Comparison of ENCODE assay signal across 16 mouse cellular contexts in the genomic region with DNA sequence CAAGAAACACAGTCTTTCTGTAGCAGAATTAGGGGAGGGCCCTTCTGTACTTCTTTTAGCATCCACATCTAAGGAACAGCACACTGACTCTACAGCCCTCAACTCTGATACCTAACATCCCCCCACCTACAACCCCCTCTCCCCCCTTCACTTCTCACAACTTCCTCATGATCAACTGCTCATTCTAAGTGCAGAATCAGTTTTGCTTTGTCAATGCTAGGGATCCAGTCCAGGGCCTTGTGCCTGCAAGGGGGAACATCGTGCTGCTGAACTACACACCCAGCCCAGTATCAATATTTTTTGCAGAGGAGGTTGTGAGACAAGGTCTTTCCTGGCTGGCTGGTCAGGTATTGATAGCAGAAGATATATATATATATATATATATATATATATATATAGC. TPM values are rescaled to one million over a fixed set of nuclear protein-coding genes. Genes with fewer than 3 reads are reported as not detected.
DNase-seq lines count a peak whose midpoint lies in the region; ATAC-seq and TF ChIP-seq lines count a peak whose summit lies in the region.
"Had no signal": no experiment of that assay in that cellular context is flagged by ENCODE, and none has a peak within 500 bp of the region (broad histone marks: within the 10 kb centered on the region; RNA-seq: fewer than 3 reads in every experiment).

No protein-coding gene starts in this region.

- intact Hi-C loops in heart, adult 2 months (cut with DNase I) = no loop called here
- intact Hi-C loops in heart, postnatal 10 days (cut with DNase I) = no loop called here

- H3K4me1 ChIP-seq in heart, adult 2 months (ENCODE audit: control insufficient read depth, insufficient read depth, low read length) = peaks cover 14% of the 10 kb centered on the region
- peaks cover 25% of the 10 kb centered on the region for H3K4me1 ChIP-seq in liver, embryonic 11.5 days (replicated peaks; ENCODE audit: control insufficient read depth, insufficient read depth, low read length)
- peaks cover 10% of the 10 kb centered on the region; the same call in 1 of the 2 replicates for H3K4me1 ChIP-seq in liver, postnatal 0 days (ENCODE audit: insufficient read depth)
- peaks cover 42% of the 10 kb centered on the region for H3K4me1 ChIP-seq in heart, postnatal 0 days (ENCODE audit: control insufficient read depth, insufficient read depth)
- peaks cover 19% of the 10 kb centered on the region; the same call in 1 of the 2 replicates for H3K4me1 ChIP-seq in small intestine, adult 2 months (ENCODE audit: control insufficient read depth, insufficient read depth, insufficient read length, low read length)
- H3K4me1 ChIP-seq in hindbrain, embryonic 10.5 days (replicated peaks) = no peaks in the 10 kb centered on the region
- H3K4me1 ChIP-seq: forebrain, embryonic 10.5 days; hindbrain, embryonic 12.5 days; midbrain, embryonic 15.5 days had no signal

- no peaks in the 10 kb centered on the region for H3K27me3 ChIP-seq in heart, adult 2 months (ENCODE audit: control insufficient read depth, insufficient read depth, low read length)
- H3K27me3 ChIP-seq in liver, embryonic 11.5 days (replicated peaks; ENCODE audit: control insufficient read depth, insufficient read depth, low read length) = no peaks in the 10 kb centered on the region
- no peaks in the 10 kb centered on the region for H3K27me3 ChIP-seq in liver, postnatal 0 days (ENCODE audit: insufficient read depth, low read length)
- no peaks in the 10 kb centered on the region for H3K27me3 ChIP-seq in heart, postnatal 0 days (ENCODE audit: control insufficient read depth, insufficient read depth, low read length)
- no peaks in the 10 kb centered on the region for H3K27me3 ChIP-seq in small intestine, adult 2 months (ENCODE audit: control insufficient read depth, insufficient read depth, low read length)
- no peaks in the 10 kb centered on the region for H3K27me3 ChIP-seq in hindbrain, embryonic 10.5 days (ENCODE audit: insufficient read depth, poor library complexity, severe bottlenecking)
- H3K27me3 ChIP-seq: hindbrain, embryonic 12.5 days; midbrain, embryonic 15.5 days had no signal

- no peak for DNase-seq in heart, adult 2 months
- DNase-seq in heart, postnatal 10 days = no peak
- no peak for DNase-seq in liver, embryonic 11.5 days (ENCODE audit: low spot score)
- DNase-seq in liver, postnatal 0 days = no peak
- DNase-seq in heart, postnatal 0 days (ENCODE audit: low spot score) = no peak
- DNase-seq in cerebellum, postnatal 4 days (ENCODE audit: low spot score in 2 of 2) = no peak
- DNase-seq in hindbrain, embryonic 10.5 days (ENCODE audit: low spot score) = no peak
- DNase-seq: adrenal gland, adult 8-10 months; cerebellum, adult 9-11 months; right cerebral cortex, postnatal 4 days had no signal

- peaks cover 4% of the 10 kb centered on the region for H3K79me2 ChIP-seq in heart, adult 2 months (replicated peaks; ENCODE audit: control insufficient read depth, insufficient read depth, low read length)

- no peak for ATAC-seq in liver, embryonic 11.5 days (replicated peaks; ENCODE audit: low FRiP score)
- no peak for ATAC-seq in liver, postnatal 0 days
- ATAC-seq in heart, postnatal 0 days (ENCODE audit: insufficient read depth, low read depth) = no peak
- ATAC-seq: midbrain, embryonic 15.5 days had no signal

- TF ChIP-seq CTCF in heart, adult 2 months (IDR thresholded peaks at IDR 0.05) = no peak
- no peak for TF ChIP-seq CTCF in liver, postnatal 0 days (IDR thresholded peaks at IDR 0.05; ENCODE audit: low read depth)
- no peak for TF ChIP-seq CTCF in heart, postnatal 0 days (IDR thresholded peaks at IDR 0.05; ENCODE audit: low read depth)
- TF ChIP-seq CTCF in small intestine, adult 2 months (IDR thresholded peaks at IDR 0.05; ENCODE audit: extremely low read depth, insufficient read length, insufficient replicate concordance, low read depth, low read length) = no peak

- H3K36me3 ChIP-seq in heart, adult 2 months (ENCODE audit: control insufficient read depth, insufficient read depth, low read length) = peaks cover 4% of the 10 kb centered on the region; the same call in 1 of the 2 replicates
- peaks cover 18% of the 10 kb centered on the region for H3K36me3 ChIP-seq in liver, embryonic 11.5 days (ENCODE audit: control insufficient read depth, insufficient read depth, low read length)
- peaks cover 3% of the 10 kb centered on the region; the same call in 1 of the 2 replicates for H3K36me3 ChIP-seq in liver, postnatal 0 days (replicated peaks; ENCODE audit: insufficient read depth, low read length)
- H3K36me3 ChIP-seq in heart, postnatal 0 days (replicated peaks; ENCODE audit: control insufficient read depth, insufficient read depth, low read length) = peaks cover 8% of the 10 kb centered on the region; the same call in 1 of the 2 replicates
- peaks cover 18% of the 10 kb centered on the region for H3K36me3 ChIP-seq in small intestine, adult 2 months (ENCODE audit: control insufficient read depth, insufficient read depth, low read length)
- peaks cover 49% of the 10 kb centered on the region for H3K36me3 ChIP-seq in hindbrain, embryonic 10.5 days

- H3K4me3 ChIP-seq in heart, adult 2 months = no peak overlapping the region
- H3K4me3 ChIP-seq in liver, embryonic 11.5 days (ENCODE audit: low read depth, low read length) = no peak overlapping the region
- H3K4me3 ChIP-seq in liver, postnatal 0 days (ENCODE audit: low read depth, low read length) = no peak overlapping the region
- no peak overlapping the region for H3K4me3 ChIP-seq in heart, postnatal 0 days (ENCODE audit: low read depth, low read length)
- no peak overlapping the region for H3K4me3 ChIP-seq in small intestine, adult 2 months (ENCODE audit: low read depth, low read length)
- H3K4me3 ChIP-seq in hindbrain, embryonic 10.5 days = no peak overlapping the region
- H3K4me3 ChIP-seq: forebrain, embryonic 10.5 days; hindbrain, embryonic 12.5 days; midbrain, embryonic 15.5 days had no signal

- H3K9me3 ChIP-seq in liver, embryonic 11.5 days (ENCODE audit: control insufficient read depth, low read length) = no peaks in the 10 kb centered on the region
- no peaks in the 10 kb centered on the region for H3K9me3 ChIP-seq in liver, postnatal 0 days (ENCODE audit: low read length)
- no peaks in the 10 kb centered on the region for H3K9me3 ChIP-seq in heart, postnatal 0 days (replicated peaks; ENCODE audit: control insufficient read depth, low read length)
- peaks cover 9% of the 10 kb centered on the region for H3K9me3 ChIP-seq in hindbrain, embryonic 10.5 days
- H3K9me3 ChIP-seq: midbrain, embryonic 15.5 days had no signal

- no peak for TF ChIP-seq EP300 in heart, adult 2 months (IDR thresholded peaks at IDR 0.05; ENCODE audit: insufficient read depth, low read depth, low read length)
- no peak for TF ChIP-seq EP300 in liver, postnatal 0 days (IDR thresholded peaks at IDR 0.05; ENCODE audit: low read depth)
- TF ChIP-seq EP300 in heart, postnatal 0 days (IDR thresholded peaks at IDR 0.05; ENCODE audit: low read depth) = no peak

- 23% methylated on average over 1 of the region's 1 CpGs for WGBS in heart, adult 2 months
- 35% methylated on average over 1 of the region's 1 CpGs for WGBS in liver, embryonic 11.5 days
- 26% methylated on average over 1 of the region's 1 CpGs for WGBS in liver, postnatal 0 days (ENCODE audit: insufficient replicate concordance)
- WGBS in heart, postnatal 0 days = 34% methylated on average over 1 of the region's 1 CpGs
- 7% methylated on average over 1 of the region's 1 CpGs for WGBS in small intestine, adult 2 months
- 98% methylated on average over 1 of the region's 1 CpGs for WGBS in hindbrain, embryonic 10.5 days

- peak overlapping the region; percentile 61; the same call in 1 of the 2 replicates for H3K27ac ChIP-seq in heart, adult 2 months
- H3K27ac ChIP-seq in liver, embryonic 11.5 days (ENCODE audit: low read depth, low read length) = no peak overlapping the region
- H3K27ac ChIP-seq in liver, postnatal 0 days (ENCODE audit: low read depth) = no peak overlapping the region
- H3K27ac ChIP-seq in heart, postnatal 0 days (ENCODE audit: low read depth) = peak overlapping the region; percentile 62
- peak overlapping the region; percentile 92 for H3K27ac ChIP-seq in small intestine, adult 2 months (ENCODE audit: insufficient read depth, low read depth, low read length)
- H3K27ac ChIP-seq in hindbrain, embryonic 10.5 days = no peak overlapping the region
- H3K27ac ChIP-seq: forebrain, embryonic 10.5 days; hindbrain, embryonic 12.5 days; liver, embryonic 14.5 days; midbrain, embryonic 15.5 days had no signal

- H3K9ac ChIP-seq in heart, adult 2 months (ENCODE audit: low read depth, low read length) = peak overlapping the region; percentile 47
- H3K9ac ChIP-seq in liver, embryonic 11.5 days (ENCODE audit: low read depth, low read length) = no peak overlapping the region
- H3K9ac ChIP-seq in liver, postnatal 0 days (replicated peaks) = no peak overlapping the region
- H3K9ac ChIP-seq in heart, postnatal 0 days (replicated peaks; ENCODE audit: low read depth, low read length) = peak overlapping the region; percentile 40; the same call in 1 of the 2 replicates
- H3K9ac ChIP-seq: hindbrain, embryonic 12.5 days; liver, embryonic 14.5 days; midbrain, embryonic 15.5 days had no signal

- no peak for TF ChIP-seq POLR2A in heart, adult 2 months (IDR thresholded peaks at IDR 0.05; ENCODE audit: insufficient read depth, low read depth, low read length)
- no peak for TF ChIP-seq POLR2A in small intestine, adult 2 months (IDR thresholded peaks at IDR 0.05; ENCODE audit: low read depth, low read length)

- peak overlapping the region; percentile 43 for H3K4me2 ChIP-seq in liver, embryonic 11.5 days
- no peak overlapping the region for H3K4me2 ChIP-seq in liver, postnatal 0 days (ENCODE audit: low read depth, low read length)
- H3K4me2 ChIP-seq in heart, postnatal 0 days (ENCODE audit: low read depth, low read length) = peak overlapping the region; percentile 42
- H3K4me2 ChIP-seq: hindbrain, embryonic 12.5 days; midbrain, embryonic 15.5 days had no signal

RNA-seq across cellular contexts. Expression of a gene that starts 41.7 kb away (rescaled TPM):
- 10 to 100 TPM; 31.6 to 32.5 TPM for total RNA-seq in heart, adult 2 months (2021)
- 49.8 and 70.9 TPM in 2 replicates for polyA plus RNA-seq in heart, adult 2 months (2012; rRNA removed)
- total RNA-seq in heart, postnatal 10 days (2021) = 100 to 1,000 TPM; 147 to 156 TPM
- polyA plus RNA-seq in liver, embryonic 11.5 days (2014; fragmentation: Nextera tagmentation; extraction: Ambion mirVana) = 12.0 and 13.0 TPM in 2 replicates
- 4.2 and 4.5 TPM in 2 replicates for polyA plus RNA-seq in liver, postnatal 0 days (2015; fragmentation: Nextera tagmentation; extraction: Ambion mirVana)
- total RNA-seq in heart, postnatal 0 days (2014; rRNA removed; ENCODE audit: low replicate concordance) = 190 and 209 TPM in 2 replicates
- polyA plus RNA-seq in heart, postnatal 0 days (2015; fragmentation: Nextera tagmentation; extraction: Ambion mirVana) = 47.1 and 54.2 TPM in 2 replicates
- polyA plus RNA-seq in small intestine, adult 2 months (2012; rRNA removed) = 14.2 and 14.3 TPM in 2 replicates
- 10.8 and 11.2 TPM in 2 replicates for polyA plus RNA-seq in hindbrain, embryonic 10.5 days (2016; fragmentation: Nextera tagmentation; extraction: Ambion mirVana)
- polyA plus RNA-seq: G1E had no signal

RNA-seq across cellular contexts. Expression of a gene that starts 57.9 kb away (rescaled TPM):
- total RNA-seq in heart, adult 2 months (2021) = 10 to 100 TPM; 17.8 to 18.7 TPM
- 5.0 and 11.8 TPM in 2 replicates for polyA plus RNA-seq in heart, adult 2 months (2012; rRNA removed)
- total RNA-seq in heart, postnatal 10 days (2021) = 10 to 100 TPM; 30.9 to 31.3 TPM
- polyA plus RNA-seq in liver, embryonic 11.5 days (2014; fragmentation: Nextera tagmentation; extraction: Ambion mirVana) = 12.0 and 12.7 TPM in 2 replicates
- polyA plus RNA-seq in liver, postnatal 0 days (2015; fragmentation: Nextera tagmentation; extraction: Ambion mirVana) = 3.1 and 4.0 TPM in 2 replicates
- 17.6 and 18.6 TPM in 2 replicates for total RNA-seq in heart, postnatal 0 days (2014; rRNA removed; ENCODE audit: low replicate concordance)
- 4.3 and 5.2 TPM in 2 replicates for polyA plus RNA-seq in heart, postnatal 0 days (2015; fragmentation: Nextera tagmentation; extraction: Ambion mirVana)
- 2.9 and 6.9 TPM in 2 replicates for polyA plus RNA-seq in small intestine, adult 2 months (2012; rRNA removed)
- 21.1 and 22.8 TPM in 2 replicates for polyA plus RNA-seq in hindbrain, embryonic 10.5 days (2016; fragmentation: Nextera tagmentation; extraction: Ambion mirVana)

Comparison
In these comparisons a context has a peak if more than half of its experiments do, and no peak if none do; other contexts are left out.
1. H3K27ac ChIP-seq: peak in heart, adult 2 months (single experiment), heart, postnatal 0 days (single experiment) and small intestine, adult 2 months (single experiment); none in liver, embryonic 11.5 days (single experiment), liver, postnatal 0 days (single experiment) and hindbrain, embryonic 10.5 days (single experiment).
2. H3K9ac ChIP-seq: peak in heart, adult 2 months (single experiment) and heart, postnatal 0 days (single experiment); none in liver, embryonic 11.5 days (single experiment) and liver, postnatal 0 days (single experiment).